Mouse (Mus musculus) stomach, postnatal 0 days (tissue): ENCODE data around the gene Rtkn.

Experiments used
- CTCF ChIP-seq: IDR thresholded peaks from 2 replicates; pipeline ENCODE4 v1.5.1; 2016; ENCODE audit warnings: antibody characterized with exemption, low read depth, mild to moderate bottlenecking, moderate library complexity
- EP300 ChIP-seq: optimal IDR thresholded peaks from 2 replicates; pipeline ENCODE3; 2016; ENCODE audit warnings: antibody characterized with exemption

- TF ChIP-seq CTCF (no peak), EP300 (no peak)
Measured at GRCm38 (mm10) chr6:83140044-83140443, 4.8 kb downstream of the Rtkn start.
